9 mouse cellular contexts compared by ENCODE assay signal in genomic region chr5:24602751-24603343, GRCm38 (mm10). TPM values are rescaled to one million over a fixed set of nuclear protein-coding genes. Genes with fewer than 3 reads are reported as not detected.
DNase-seq lines count a peak whose midpoint lies in the region; TF ChIP-seq lines count a peak whose summit lies in the region.
"Had no signal": no experiment of that assay in that cellular context is flagged by ENCODE, and none has a peak within 500 bp of the region (broad histone marks: within the 10 kb centered on the region; RNA-seq: fewer than 3 reads in every experiment).

No protein-coding gene starts in this region.

- peak; percentile 84 to 89 for DNase-seq in urinary bladder, adult 18-20 months (ENCODE audit: low spot score in 2 of 2)
- DNase-seq in urinary bladder, adult 2 months (ENCODE audit: low spot score): no peak
- peak; percentile 92 for DNase-seq in embryo, embryonic 11 days
- DNase-seq in heart, adult 2 months: peak; percentile 93 to 94
- peak; percentile 94 for DNase-seq in kidney, adult 18-20 months
- peak; percentile 88 for DNase-seq in lung, adult 2 months
- peak; percentile 82 for DNase-seq in retina, embryonic 14.5 days (ENCODE audit: low spot score)
- no peak for DNase-seq in thymus, postnatal 14 days

- TF ChIP-seq CTCF in heart, adult 2 months (IDR thresholded peaks at IDR 0.05): no peak
- no peak for TF ChIP-seq CTCF in lung, adult 2 months (IDR thresholded peaks at IDR 0.05; ENCODE audit: insufficient read depth, low read length)

- peaks cover 16% of the 10 kb centered on the region for H3K4me1 ChIP-seq in heart, adult 2 months (ENCODE audit: control insufficient read depth, insufficient read depth, low read length)
- peaks cover 19% of the 10 kb centered on the region for H3K4me1 ChIP-seq in lung, adult 2 months (ENCODE audit: control insufficient read depth, insufficient read depth, low read length)

- peak; percentile 96 for TF ChIP-seq POLR2A in heart, adult 2 months (IDR thresholded peaks at IDR 0.05; ENCODE audit: insufficient read depth, low read depth, low read length)
- peak; percentile 69; the same call in 1 of the 2 replicates for TF ChIP-seq POLR2A in lung, adult 2 months (IDR thresholded peaks at IDR 0.05; ENCODE audit: borderline replicate concordance, extremely low read depth, low read depth, low read length)

- TF ChIP-seq EP300 in heart, adult 2 months (IDR thresholded peaks at IDR 0.05; ENCODE audit: insufficient read depth, low read depth, low read length): peak; percentile 61; the same call in 1 of the 2 replicates

- no peaks in the 10 kb centered on the region for H3K36me3 ChIP-seq in heart, adult 2 months (ENCODE audit: control insufficient read depth, insufficient read depth, low read length)

- intact Hi-C loops in heart, adult 2 months (cut with DNase I): loop anchor here (2.0 to 5.0 kb wide), 2 partner anchors 26 to 149 kb away; partner anchors contain the start of gene Abcf2

- peak overlapping the region; percentile 99 for H3K27ac ChIP-seq in heart, adult 2 months

- H3K27me3 ChIP-seq in heart, adult 2 months (ENCODE audit: control insufficient read depth, insufficient read depth, low read length): no peaks in the 10 kb centered on the region

- H3K4me3 ChIP-seq in heart, adult 2 months: peak overlapping the region; percentile 64
- peak overlapping the region; percentile 61 for H3K4me3 ChIP-seq in lung, adult 2 months (replicated peaks; ENCODE audit: extremely low read depth, low read depth, low read length)

- H3K79me2 ChIP-seq in heart, adult 2 months (replicated peaks; ENCODE audit: control insufficient read depth, insufficient read depth, low read length): no peaks in the 10 kb centered on the region

- 2% methylated on average over 16 of the region's 16 CpGs for WGBS in heart, adult 2 months
- 2% methylated on average over 16 of the region's 16 CpGs for WGBS in lung, adult 2 months

- H3K9ac ChIP-seq in heart, adult 2 months (ENCODE audit: low read depth, low read length): peak overlapping the region; percentile 99

RNA-seq across cellular contexts. Expression of gene Chpf2, which starts 16.3 kb away (rescaled TPM):
- 30.2 and 34.5 TPM in 2 replicates for polyA plus RNA-seq in urinary bladder, adult 2 months (2012; rRNA removed)
- 1 to 10 TPM; 7.5 to 9.0 TPM for total RNA-seq in heart, adult 2 months (2021)
- 9.9 and 12.3 TPM in 2 replicates for polyA plus RNA-seq in heart, adult 2 months (2012; rRNA removed)
- polyA plus RNA-seq in lung, adult 2 months (2012; rRNA removed): 39.3 and 47.2 TPM in 2 replicates

RNA-seq across cellular contexts. Expression of gene Smarcd3, which starts 21.4 kb away (rescaled TPM):
- polyA plus RNA-seq in urinary bladder, adult 2 months (2012; rRNA removed): 80.3 and 83.2 TPM in 2 replicates
- total RNA-seq in heart, adult 2 months (2021): 10 to 100 TPM; 58.7 to 61.8 TPM
- 60.2 and 61.0 TPM in 2 replicates for polyA plus RNA-seq in heart, adult 2 months (2012; rRNA removed)
- polyA plus RNA-seq in lung, adult 2 months (2012; rRNA removed): 21.3 and 22.2 TPM in 2 replicates

RNA-seq across cellular contexts. Expression of gene Abcf2, which starts 25.6 kb away (rescaled TPM):
- 44.5 and 50.0 TPM in 2 replicates for polyA plus RNA-seq in urinary bladder, adult 2 months (2012; rRNA removed)
- 10 to 100 TPM; 52.5 to 55.8 TPM for total RNA-seq in heart, adult 2 months (2021)
- 43.3 and 57.2 TPM in 2 replicates for polyA plus RNA-seq in heart, adult 2 months (2012; rRNA removed)
- polyA plus RNA-seq in lung, adult 2 months (2012; rRNA removed): 43.6 and 48.7 TPM in 2 replicates

RNA-seq across cellular contexts. Expression of gene 4931409K22Rik, which starts 46.2 kb away (rescaled TPM):
- polyA plus RNA-seq in urinary bladder, adult 2 months (2012; rRNA removed): not detected in 2 replicates
- not detected for total RNA-seq in heart, adult 2 months (2021)
- polyA plus RNA-seq in heart, adult 2 months (2012; rRNA removed): 0.06 TPM in 1 of 2 replicates, not detected in the other
- polyA plus RNA-seq in lung, adult 2 months (2012; rRNA removed): not detected in 2 replicates
- total RNA-seq: neutrophil, adult 5-6 weeks had no signal

Comparison
In these comparisons a context has a peak if more than half of its experiments do, and no peak if none do; other contexts are left out.
1. DNase-seq: peak in urinary bladder, adult 18-20 months (2 of 2), embryo, embryonic 11 days (single experiment), heart, adult 2 months (2 of 2), kidney, adult 18-20 months (single experiment), lung, adult 2 months (single experiment) and retina, embryonic 14.5 days (single experiment); none in urinary bladder, adult 2 months (single experiment) and thymus, postnatal 14 days (single experiment).